Mouse (Mus musculus) liver, embryonic 14.5 days (tissue): ENCODE results near the gene Gm10837.

Source experiments
- CTCF ChIP-seq: IDR thresholded peaks from 2 replicates; pipeline ENCODE4 v1.5.1; 2016; ENCODE audit warnings: antibody characterized with exemption, low read depth, control low read depth
- EP300 ChIP-seq: IDR thresholded peaks from 2 replicates; pipeline ENCODE4 v1.6.1; 2016; ENCODE audit warnings: antibody characterized with exemption, low read depth

- TF ChIP-seq CTCF = no peak
- TF ChIP-seq EP300 = no peak
Observed at GRCm38 (mm10) chr14:122475557-122476040, 14.8 kb upstream of the Gm10837 start.
